Mouse (Mus musculus): ENCODE measurements at regions not wholly inside any gene's neighbourhood (a gene's known extent, or its start where the extent isn't known, plus 50 kb on each side); places are given as distances from the start of the nearest gene placed in this dataset.

DNA sequence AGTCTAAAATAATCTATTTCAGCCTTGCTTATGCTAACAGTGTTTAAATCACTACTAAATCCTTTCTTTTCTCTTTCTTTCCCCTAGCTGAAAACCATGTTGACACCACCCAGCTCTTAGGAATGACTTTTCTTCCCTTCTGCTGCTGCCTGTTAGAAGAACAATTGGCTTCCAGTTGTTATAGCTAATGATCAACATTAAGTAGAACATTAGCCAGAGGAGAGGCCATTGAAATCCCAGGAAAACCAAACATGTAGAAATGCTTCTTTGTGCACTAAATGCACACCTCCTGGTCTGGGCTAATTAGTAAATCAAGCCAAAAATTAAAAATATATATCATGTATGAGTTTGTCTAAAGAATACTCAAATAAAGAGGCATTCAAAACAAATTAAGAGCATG lies 703.0 kb upstream of the Arpp21 start:
- in situ Hi-C loops (cut with MseI, MboI), result no loop called here

DNA sequence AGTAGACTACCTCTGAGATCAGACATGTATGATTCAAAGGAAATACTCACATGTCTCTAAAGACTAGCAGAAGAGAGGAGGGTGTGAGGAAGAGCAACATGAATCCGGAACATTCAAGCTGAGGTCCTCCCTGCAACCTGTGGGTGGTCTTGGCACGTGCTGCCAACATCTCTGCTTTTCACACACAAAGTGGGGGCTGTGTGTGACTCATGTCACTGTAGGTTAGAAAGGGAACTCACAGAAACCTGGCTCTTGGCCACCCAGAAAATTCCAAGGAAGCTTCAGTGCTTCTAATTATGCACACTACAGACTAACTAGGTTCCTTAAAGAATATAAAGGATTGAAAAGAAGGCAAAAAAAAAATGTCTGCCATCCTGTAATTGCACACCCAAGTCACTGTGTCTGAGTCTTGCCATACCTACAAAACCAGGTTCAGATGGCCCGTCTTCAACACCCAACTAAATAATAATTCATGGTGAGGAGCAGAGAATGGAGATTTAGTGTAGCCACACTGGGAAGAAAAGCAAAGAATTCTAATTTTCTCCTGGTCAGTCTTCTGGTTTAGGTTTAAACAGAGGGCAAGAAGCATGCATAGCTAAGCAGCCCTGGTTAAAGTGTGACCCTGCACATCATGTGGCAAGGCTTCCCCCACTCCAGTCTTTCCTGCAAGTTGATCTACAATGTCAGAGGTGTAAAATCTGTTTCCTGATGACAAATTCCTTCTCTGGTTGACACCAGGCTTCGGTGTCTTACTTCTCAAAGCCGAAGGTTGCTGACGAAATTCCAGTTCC lies 673.8 kb upstream of the Arpp21 start:
- in situ Hi-C loops (cut with MseI, MboI), result no loop called here

DNA sequence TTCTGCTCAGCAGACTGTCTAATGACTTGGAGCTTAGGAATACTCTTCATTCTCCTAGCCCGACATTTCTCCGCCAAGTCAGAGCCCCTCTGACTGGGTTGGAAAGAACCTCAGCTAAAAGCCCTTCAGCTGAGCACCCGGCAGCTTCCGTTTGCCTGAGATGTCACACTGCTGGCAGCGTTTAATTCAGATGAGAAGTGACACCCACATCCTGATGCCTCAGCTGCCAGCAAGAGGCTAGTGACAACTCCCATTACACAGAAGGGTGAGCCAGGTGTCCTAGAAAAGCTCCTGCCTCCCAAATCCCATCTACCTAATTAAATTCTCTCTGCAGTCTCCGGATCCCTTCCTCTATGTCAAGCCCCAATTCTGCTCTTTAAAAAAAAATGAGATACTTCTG lies 670.2 kb upstream of the Arpp21 start:
- in situ Hi-C loops (cut with MseI, MboI), result no loop called here

DNA sequence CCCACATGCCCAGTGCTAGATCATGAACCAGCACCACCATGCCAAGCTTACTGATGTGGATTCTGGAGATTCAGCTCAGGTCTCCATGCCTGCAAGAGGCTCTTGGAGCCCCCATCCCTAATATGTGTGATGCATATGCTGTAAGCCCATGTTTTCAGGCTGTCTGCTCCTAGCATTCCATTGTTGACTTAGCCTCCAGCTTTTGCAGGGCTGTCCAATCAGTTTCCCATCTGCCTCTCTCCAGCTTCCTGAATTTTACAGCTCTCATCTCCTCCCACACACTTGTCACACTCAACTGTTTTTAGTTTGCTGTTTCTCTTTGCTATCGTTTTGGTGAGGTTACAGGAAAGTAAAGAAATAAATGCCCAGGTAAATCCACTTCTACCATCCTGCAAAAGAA lies 629.2 kb upstream of the Arpp21 start:
- in situ Hi-C loops (cut with MseI, MboI), result no loop called here

DNA sequence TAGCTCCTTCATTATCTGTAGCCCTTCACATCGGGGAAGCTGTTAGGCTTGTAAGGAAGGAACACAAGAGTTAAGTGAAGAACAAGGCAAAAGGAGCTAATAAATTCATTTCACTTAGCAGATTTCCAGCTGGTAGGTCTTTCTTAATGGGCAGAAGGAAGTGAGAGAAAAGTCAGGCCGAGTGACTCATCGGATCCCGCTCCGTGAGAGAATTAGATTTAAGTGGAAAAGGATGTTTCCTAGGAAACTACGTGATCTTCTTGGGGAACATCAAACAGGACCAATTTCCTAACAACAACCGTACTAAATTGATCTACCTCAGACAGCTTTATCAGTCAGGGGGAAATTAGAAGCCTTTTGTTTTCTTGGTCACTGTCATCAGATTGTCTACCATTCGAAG lies 625.4 kb upstream of the Arpp21 start:
- in situ Hi-C loops (cut with MseI, MboI), result no loop called here

DNA sequence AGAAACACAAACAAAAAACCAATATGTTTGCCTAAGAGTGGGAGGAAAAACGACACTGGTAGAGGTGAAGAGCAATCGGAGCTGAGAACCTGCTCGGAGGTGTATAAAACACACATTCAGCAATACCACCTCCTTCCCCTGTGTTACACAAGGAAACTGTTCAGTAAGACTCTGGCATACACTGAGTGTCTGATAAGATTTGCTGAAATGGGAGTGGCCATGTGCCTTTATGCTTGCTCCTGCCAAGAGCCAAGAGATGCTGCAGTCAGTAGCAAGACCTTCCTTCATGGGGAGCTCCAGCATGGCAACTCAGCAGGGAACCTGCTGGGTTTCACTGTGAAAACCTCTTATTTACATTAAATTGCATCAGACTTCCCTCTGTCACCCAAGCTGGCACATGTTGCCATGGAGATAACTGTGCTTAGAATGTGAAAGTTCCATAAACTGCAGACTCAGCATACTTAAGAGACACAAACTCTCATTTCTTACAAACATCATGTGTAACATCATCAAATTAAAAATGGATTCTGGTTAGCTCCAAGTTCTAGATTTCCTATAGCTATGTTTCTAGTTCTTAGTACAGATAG lies 624.7 kb upstream of the Arpp21 start:
- in situ Hi-C loops (cut with MseI, MboI), result no loop called here

DNA sequence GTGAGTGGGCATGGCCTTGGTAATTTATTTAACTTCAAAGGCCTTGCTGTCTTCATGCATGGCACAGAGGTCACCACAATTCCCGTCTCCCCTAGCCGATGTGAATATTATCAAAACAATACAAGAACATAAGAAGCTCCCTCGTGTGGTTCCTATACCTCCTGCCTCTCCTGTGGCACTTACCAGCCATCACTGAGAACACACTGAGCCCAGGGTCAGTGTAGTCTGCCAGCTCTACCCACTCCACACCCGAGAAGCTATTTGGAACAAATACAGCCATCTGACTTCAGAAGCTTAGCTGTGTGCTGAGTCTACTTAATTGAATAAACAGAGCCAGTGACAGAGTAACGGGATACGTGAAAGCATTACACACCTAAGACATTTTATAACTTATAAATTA lies 605.7 kb upstream of the Arpp21 start:
- in situ Hi-C loops (cut with MseI, MboI), result no loop called here

DNA sequence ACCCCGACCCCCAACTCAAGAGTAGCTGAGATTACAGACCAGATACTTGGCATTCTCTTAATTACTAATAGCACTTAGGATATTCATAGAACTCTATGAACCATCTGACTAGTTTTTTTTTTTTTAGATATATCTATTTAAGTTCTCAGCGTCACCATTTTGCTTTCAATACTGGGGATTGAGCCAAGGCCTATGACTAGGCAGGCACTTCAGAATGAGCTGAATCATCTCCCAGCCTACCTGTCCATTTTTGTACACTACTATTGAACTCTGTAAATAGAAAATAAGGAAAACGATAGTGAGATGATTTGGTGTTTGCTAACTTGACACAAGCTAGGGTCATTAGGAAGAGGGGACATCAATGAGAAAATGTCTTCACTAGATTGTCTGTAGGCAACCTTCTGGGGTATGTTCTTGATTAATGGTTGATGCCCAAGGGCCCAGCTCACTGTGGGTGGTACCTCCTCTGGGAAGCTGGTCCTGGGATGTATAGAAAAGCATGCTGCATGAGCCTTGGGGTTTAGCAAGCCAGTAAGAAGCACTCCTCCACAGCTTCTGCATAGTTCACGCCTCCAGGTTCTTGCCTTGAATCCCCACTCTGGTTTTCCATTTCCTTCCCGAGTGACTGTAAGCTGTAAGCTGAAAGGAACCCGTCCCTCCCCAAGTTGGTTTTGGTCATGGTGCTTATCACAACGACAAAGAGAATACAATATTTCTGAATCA lies 603.5 kb upstream of the Arpp21 start:
- in situ Hi-C loops (cut with MseI, MboI), result no loop called here

DNA sequence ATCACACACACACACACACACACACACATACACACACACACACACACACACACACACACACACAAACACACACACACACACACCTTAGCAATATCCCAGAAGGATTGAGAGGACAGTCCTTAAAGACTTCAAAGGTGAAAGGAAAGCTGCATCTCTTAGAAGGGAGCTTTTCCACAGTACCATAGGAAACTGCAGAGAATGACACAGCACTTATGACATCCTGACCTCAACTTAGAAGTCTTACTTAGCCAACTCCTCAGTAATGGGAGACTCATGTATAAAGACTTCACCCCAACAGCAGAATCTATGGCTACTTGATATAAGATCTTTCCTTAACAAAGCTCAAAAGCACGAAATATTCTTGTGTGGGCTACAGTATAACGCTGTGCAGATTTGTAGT lies 601.8 kb upstream of the Arpp21 start:
- in situ Hi-C loops (cut with MseI, MboI), result no loop called here

DNA sequence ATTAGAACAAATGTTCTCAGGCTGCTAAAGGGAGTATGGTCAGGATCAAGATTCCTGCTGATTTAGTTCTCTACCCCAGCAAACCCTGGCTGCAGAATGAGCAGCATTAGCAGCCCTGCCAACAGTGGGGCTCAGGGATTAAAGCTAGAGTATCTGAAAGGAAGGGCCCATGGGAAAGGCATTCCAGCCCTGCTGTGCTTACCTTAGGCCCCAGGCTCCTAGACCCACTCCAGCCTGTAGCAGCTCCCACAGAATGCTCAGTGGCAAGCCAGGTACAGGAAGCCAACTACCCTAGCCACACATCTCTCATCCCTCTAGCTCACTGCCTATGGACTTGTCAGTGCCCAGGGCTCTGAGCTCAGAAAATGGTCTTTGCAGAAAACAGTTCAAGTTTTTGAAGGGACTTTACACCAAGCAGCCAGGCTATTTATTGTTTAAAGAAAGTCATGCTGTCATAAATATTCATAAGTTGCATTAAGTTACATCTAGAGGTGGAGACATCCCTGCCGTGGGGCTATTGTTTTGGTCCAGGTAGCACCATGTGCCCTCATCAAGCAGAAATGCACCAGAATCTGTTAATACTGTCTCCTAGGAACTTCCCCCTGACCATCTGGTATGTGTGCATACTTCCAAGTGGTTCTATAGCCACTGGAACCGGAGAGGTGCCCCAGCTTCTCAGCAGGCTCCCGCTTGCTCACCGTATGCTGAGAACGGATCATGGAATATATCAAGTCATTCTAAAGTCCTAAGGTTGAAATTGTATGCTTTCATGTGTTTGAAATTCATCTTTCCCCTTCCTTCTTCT lies 598.9 kb upstream of the Arpp21 start:
- in situ Hi-C loops (cut with MseI, MboI), result no loop called here

DNA sequence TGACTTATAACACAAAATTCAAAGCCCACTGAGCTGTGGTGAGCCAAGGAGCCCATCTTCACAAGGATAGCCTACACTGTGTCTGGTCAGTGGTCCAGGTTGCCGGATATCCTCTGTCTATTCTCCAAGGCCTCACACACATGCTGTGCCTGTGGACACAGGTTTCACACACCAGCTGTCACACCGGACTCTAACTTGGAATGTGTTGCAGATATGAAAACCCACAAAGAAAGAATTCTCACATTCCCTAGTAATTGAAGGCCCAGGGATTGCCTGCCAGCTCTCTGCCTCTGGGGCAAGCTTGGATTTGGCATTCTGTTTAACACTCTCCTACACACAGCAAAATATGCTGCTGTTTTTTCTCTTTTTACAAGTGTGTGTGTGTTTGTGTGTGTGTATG lies 595.4 kb upstream of the Arpp21 start:
- in situ Hi-C loops (cut with MseI, MboI), result no loop called here

DNA sequence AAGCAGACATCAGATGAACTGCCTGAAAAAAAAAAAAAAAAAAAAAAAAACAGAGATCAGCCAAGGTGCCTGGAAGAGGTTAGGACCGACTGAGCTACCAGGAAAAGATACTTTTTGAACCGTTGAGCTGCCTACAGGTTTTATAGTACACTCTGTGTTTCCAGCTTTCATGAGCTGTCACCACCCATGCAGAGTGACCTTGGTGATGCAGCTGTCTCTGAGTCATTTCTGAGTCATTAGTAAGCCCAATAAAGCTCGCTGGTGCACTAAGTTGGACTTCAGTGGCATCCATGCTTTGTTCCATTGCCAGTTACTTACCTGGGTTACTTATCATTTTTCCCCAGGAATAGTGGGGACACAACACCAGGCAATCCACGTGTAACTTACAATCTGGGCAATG lies 592.9 kb upstream of the Arpp21 start:
- in situ Hi-C loops (cut with MseI, MboI), result no loop called here

DNA sequence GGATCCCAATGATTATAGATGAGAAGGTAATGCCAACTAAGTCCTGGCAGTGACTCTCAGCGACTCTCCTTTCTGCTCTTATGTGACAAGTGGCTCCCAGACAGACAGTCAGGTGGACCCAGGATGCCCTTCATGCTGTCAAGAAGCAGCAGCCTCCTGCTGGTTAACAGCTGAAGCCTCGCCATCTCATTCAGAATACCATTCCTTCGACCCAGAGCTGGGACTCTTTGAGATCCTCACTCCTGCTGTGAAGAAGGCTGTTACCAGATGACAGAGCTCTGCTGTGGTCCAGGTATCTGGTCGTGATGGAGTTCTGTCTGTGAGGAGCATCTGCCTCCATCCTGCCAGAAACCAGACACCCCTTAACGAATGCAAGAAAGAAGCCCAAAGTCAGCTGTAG lies 590.9 kb upstream of the Arpp21 start:
- in situ Hi-C loops (cut with MseI, MboI), result no loop called here

DNA sequence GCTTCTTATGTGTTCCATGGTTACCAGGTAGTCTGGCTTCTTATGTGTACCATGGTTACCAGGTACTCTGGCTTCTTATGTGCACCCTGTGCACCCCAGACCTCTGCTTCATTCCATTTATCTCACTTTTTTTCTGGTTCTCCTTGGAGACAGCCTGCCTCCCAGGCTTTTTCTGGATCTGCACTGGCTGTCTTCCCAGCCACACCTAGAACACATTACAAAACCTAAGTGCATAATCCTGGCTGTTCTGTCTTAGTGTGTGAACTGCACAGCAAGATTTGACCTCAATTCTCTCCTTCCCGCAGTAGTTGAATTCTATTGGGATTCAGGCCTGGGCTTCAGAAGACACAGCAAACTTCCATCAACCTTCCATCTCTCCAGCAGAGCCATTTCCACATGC lies 586.2 kb upstream of the Arpp21 start:
- in situ Hi-C loops (cut with MseI, MboI), result no loop called here

DNA sequence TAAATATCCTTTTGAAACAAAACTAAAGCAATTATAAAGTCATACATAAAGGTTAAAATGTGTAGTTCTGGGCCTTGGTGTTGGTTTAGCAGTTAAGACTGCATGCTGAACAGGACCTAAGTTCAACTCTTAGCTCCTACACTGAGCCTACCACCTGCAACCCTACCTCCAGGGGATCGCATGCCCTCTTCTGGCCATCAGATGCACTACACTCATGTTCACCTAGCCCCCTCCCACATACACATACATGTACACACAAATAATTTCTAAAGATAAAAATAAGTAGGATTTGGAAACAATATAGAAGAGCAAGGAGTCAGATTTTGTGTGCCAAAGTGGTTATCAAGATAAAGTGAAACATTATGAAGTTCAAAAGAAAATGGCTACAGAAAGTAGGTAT lies 576.2 kb upstream of the Arpp21 start:
- in situ Hi-C loops (cut with MseI, MboI), result no loop called here

DNA sequence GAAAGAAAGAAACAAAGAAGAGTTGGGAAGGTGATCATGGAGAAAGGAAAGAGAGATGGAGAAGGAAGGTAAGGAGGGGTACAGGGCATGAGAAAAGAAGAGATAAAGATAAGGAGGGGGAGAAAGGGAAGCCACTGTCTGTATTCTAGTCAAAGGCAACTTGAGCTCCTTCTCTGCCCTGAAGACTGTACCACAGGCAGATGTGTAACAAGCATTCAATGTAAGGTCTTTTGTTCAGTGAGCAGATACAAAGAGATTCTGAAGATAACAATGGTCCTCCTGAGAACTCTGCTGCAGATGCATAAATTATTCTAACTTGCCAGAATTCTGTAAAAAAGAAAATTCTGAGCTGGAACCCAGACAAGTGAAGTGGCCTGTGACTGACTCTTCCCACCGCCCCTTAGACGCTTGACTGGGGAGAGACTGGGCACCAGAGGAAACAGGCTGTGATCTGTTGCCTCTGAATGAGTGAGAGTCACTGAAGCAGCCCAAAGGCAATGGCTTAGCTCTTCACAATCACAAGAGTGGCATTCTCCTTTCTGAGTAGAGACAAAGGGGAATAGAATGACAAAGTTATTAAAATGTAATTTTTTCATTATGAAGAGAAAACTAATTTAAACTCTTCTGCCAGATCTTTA lies 564.0 kb upstream of the Arpp21 start:
- in situ Hi-C loops (cut with MseI, MboI), result no loop called here

DNA sequence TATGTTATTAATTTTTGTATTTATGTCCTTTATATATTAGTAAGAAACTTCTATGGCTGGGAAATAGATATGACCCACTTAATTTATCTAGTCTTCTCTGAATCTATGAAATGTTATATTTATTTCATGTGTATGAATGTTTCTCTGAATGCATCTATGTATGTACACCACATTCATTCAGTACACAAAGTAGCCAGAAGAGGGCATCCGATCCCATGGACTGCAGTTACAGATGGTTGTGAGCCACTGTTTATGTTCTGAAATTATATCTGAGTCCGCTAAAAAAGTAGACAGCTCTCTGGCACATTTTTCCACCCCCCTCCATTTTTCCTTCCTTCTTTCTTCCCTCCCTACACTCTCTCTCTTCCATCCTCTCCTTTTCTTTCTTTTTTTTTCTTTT lies 557.8 kb upstream of the Arpp21 start:
- in situ Hi-C loops (cut with MseI, MboI), result no loop called here

DNA sequence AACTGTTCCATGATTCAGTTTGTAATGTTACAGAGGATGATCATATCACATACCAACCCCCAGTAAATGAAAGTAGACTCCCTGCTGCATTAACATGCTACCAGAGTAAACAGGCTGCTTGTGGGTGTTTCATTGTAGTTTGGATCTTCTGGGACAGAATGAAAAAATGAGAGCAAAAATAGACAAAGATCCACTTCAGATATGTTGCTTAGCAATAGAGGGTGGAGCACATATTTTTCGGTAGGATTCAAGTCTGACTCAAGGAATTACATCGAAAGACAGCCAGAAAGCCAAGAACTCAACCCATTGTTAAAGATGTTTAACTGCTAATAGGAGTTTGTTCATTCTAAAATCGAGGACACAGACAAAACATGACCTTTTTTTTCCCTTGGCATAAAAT lies 536.2 kb upstream of the Arpp21 start:
- in situ Hi-C loops (cut with MseI, MboI), result no loop called here

DNA sequence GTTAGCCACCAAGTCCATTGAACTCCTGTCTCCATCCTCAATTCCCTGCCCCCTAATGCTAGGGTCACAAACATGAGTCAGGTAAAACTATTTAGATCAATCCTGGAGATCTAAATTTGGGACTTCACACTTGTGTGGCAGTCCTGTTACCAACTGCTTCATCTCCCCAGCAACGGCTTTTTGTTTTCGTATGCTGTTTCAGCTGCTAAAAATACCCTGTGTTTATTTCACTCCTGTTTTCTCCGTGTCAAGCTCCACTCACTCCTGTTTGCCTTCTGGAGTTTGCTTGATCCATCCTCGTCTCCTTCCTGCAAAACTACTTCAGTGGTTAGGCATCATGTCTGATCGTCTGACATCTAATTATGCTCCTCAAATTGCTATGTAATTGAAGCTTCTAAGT lies 508.9 kb upstream of the Arpp21 start:
- in situ Hi-C loops (cut with MseI, MboI), result no loop called here

DNA sequence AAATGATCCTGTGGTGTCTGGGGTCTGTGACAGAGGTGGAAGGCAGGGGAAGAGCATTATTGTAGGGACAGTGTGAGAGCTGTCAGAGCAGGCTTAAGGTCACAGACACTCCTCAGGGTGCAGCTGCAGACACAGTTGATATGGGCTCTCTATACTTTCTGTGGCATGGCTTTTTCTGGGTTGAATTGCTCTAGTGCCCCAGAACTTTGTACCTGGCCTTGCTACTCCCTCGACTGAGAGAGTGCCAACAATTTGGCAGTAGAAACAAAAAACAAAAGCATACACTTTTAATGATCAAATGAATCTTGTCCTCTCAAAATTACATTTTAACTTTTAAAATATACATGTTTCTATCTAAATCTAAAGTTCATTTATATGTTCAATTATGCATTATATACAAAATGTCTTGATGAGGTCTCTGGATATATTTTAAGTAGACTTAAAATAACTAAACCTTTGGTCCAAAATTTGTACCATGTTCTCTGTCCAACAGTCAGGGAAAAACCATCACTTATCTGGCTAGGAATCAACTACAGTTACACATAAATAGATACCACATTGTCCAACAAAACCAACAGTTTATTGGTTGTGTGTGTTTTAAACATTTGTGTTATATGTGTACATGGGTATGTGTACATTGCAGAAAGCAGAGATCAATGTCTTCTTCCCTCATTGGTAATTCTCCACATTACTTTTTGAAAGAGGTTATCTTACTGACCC lies 508.3 kb upstream of the Arpp21 start:
- in situ Hi-C loops (cut with MseI, MboI), result no loop called here

DNA sequence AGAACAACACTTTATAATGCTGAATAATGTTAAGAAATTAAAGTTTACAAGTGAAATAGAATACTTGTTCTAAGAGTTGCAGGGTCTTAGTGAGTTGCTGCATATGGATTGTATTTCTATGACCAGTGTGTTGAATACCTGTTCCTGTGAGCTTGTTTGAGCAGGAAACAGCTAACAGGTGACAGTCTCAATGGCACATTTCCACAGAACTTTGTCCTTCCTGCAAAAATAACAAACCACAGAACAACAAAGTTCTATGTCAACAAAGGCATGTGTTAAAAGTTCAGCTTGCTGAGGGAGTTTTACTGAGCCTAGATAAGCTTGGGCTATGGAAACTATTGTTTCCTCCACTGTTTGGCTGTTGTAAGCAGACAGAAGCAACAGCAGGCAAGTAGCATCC lies 500.0 kb upstream of the Arpp21 start:
- in situ Hi-C loops (cut with MseI, MboI), result no loop called here
